Mouse (Mus musculus) layer of hippocampus, adult 11-12 months (tissue): ENCODE results near the gene Tdrkh.

Experiments used
- DNase-seq: peaks from one replicate; pipeline ENCODE4 v3.0.0; 2022; ENCODE audit warnings: low spot score

The Tdrkh gene

GRCm38 (mm10) chr3:94413031-94413679 is at the start of gene Tdrkh:
Gene Tdrkh, plus strand, starts transcription at chr3:94413273.
- DNase-seq: peak; percentile 98

DNA sequence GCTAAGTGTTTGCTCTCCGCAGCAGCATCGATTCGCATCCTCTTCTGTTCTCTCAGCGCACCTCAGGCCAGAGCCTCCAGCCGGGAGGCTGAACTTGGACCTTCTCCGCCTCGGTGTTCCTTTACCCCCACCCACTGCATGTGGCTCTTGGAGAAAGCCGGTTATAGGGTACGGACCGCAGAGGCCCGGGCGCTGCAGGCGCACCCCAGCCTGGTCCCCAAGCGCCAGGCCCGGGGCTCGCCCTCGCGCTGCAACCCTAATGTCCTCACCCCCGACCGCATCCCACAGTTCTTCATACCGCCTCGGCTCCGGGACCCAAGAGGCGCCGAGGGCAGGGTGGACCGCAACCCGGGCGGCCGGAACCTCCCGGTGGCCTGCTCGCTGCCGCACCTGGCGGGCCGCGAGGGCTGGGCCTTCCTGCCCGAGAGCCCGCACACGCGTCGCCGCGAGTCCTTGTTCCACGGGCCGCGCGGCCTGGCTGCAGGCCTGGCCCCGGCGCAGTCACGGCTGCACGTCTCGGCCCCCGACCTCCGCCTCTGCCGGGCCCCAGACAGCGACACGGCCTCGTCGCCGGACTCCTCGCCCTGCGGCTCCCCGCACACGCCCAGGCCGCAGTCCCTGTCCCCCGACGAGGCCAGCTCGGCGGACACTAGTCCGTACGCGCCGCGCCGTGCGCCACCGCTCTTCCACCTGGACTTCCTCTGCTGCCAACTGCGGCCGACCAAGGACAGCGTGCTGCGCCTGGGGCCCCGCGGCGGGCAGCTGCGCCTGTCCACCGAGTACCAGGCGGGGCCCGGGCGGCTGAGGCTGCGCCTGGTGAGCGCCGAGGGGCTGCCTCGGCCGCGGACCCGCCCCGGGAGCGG is 49.6 kb upstream of the Tdrkh start:
- DNase-seq: no peak

GRCm38 (mm10) chr3:94364154-94364526 is 48.9 kb upstream of the Tdrkh start:
- no peak for DNase-seq

DNA sequence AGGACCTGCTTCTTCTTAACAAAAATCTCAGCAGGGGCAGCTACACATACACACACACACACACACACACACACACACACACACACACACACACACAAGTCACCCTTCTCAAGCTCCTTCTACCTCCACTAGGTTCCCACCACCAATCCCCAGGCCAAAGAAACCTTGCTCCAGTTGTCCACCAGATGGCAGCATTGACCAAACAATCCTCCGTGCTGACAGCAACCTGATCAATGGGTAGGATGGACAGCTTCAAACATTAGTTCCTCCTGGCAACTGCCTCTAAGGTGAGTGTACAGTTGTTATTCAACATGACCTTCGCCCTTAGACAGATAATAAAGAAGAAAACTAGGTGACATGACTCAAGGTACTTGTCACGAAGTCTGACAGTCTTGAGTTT is 46.3 kb upstream of the Tdrkh start:
- peak; percentile 82 for DNase-seq

DNA sequence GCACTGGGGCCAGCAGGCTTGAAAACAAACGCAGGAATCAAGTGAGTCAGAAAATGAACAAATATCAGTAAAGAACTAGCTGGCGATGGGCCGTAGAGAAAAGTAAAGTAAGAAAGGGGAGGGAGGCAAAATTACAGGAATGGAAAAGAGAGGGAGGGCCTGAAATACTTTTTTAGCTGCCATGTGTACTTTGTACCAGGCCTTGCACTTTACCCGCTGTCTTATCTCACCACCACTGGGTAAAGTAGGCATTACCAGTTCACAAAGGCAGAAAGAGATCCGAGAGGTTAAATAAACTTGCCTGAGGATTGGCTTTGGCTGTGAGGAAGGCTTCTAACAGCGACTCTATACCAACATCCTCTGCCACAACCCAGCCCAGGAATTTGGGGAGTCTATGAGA is 45.6 kb upstream of the Tdrkh start:
- DNase-seq: no peak

- DNase-seq: no peak
Measured at GRCm38 (mm10) chr3:94368631-94369030, 44.4 kb upstream of the Tdrkh start.

DNA sequence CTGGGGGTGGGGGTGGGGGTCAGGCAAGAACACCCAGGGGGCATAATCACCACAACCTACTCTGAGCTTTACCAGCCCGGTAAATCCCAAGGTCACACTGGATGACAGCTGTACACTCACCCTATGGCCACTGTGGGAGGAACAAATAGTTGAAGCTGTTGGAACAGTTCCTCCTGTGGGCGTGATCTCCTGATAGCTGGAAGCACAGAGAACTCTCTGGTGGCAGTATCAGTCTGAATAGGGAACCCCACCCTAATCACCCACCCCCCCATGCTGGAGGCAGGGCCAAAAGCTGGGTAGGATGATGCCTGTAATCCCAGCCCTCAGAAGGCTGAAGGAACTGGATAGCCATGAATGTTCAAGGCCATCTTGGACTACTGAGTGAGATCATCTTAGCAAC is 43.4 kb upstream of the Tdrkh start:
- no peak for DNase-seq

DNA sequence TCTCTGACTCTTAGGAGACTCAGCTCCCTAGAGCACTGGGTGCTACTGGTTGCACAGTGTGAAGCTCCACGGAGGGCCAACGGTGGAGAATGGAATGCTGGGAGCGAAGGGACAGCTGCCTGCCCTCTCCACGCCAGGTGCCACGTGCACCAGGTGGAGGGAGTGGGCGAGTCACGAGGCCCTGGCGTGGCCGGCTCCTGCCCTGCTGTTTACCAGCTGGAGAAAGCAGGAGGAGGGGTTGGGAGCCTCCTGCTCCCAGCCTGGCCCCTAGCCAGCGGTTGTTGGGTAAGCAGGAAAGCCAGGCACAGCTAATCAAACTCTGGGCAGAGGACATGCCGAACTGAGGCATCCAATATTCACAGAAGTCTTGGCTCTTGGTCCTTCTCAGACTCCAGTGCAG is 41.4 kb upstream of the Tdrkh start:
- DNase-seq: peak; percentile 49

GRCm38 (mm10) chr3:94372038-94372437 is 41.0 kb upstream of the Tdrkh start:
- no peak for DNase-seq

- no peak for DNase-seq
Measured at GRCm38 (mm10) chr3:94372641-94373040, 40.4 kb upstream of the Tdrkh start, which contains the start of gene Rorc. Gene Rorc, plus strand, starts transcription at chr3:94372794.

- no peak for DNase-seq
Measured at GRCm38 (mm10) chr3:94373090-94373489, 40.0 kb upstream of the Tdrkh start.

GRCm38 (mm10) chr3:94373597-94374011 is 39.5 kb upstream of the Tdrkh start:
- no peak for DNase-seq

DNA sequence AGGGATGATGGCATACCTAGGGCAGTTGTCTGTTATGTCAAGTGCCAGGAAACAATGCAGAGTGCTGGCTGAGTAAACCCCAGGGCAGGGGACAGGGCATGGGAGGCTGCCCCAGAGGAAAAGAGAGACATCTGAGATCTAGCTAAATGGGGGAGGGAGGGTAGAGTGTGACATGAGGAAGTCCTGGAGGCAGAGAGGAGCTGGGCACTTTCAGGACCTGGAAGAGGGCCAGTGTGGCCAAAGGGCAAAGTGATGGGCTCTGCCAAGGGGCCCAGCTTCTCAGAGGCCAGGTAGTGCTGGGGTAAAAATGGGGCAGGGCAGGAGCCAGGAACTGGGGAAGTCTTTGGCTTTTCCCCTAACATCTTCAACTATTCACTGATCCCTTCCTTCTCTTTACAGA is 38.4 kb upstream of the Tdrkh start:
- DNase-seq: no peak

GRCm38 (mm10) chr3:94375146-94375545 is 37.9 kb upstream of the Tdrkh start:
- no peak for DNase-seq

DNA sequence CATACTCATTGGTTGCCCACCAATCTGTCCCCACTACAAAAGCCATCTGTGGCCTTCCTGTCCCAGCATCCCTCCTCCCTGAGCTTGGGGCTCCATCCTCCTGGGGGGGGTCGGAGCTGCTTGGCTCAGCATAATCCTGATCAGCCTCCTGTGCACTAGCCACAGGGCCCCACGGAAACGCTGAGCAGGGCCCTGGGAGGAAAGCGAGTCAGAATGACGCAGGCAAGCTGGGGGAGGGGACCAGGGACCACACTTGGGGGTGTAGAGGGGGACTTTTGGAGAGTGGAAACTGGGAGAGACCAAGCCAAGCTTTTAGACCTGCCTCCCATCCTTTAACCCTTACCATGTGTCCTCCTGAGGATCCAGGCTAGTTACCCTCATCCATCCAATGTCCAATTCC is 37.2 kb upstream of the Tdrkh start:
- no peak for DNase-seq

DNA sequence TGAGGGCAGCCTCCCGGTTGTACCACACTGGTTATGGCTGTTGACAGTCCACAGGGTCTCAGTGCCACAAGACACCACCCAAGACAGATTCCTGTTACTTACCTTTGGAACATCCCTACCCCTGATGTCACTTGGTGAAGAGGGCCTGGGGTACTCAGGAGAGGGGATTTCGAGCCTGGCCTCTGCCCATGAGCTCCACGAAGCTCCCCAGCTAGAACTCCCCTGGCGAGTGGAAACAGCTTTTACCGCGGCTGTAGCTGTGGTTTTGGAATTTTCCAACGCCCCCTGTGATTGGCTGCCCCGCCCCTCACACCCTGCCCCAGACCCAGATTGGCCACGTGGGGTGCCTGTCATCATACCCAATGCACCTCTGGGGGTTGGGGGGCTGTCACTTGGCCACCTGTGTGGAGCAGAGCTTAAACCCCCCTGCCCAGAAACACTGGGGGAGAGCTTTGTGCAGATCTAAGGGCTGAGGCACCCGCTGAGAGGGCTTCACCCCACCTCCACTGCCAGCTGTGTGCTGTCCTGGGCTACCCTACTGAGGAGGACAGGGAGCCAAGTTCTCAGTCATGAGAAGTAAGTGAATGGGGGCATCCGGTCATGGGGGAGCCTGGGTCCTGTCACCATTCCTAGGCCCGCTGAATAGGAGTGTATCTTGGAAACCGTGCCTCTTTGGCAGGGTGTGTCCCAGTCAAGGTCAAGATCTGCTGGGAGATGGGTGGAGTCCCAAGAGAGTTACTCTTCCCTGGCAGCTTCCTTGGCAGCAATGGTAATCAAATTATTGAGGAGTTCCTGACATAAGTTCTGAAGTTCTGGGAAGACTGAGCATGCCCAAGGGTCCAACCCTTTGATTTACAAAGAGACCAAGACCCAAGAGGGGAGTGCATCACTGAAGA is 35.8 kb upstream of the Tdrkh start:
- no peak for DNase-seq

DNA sequence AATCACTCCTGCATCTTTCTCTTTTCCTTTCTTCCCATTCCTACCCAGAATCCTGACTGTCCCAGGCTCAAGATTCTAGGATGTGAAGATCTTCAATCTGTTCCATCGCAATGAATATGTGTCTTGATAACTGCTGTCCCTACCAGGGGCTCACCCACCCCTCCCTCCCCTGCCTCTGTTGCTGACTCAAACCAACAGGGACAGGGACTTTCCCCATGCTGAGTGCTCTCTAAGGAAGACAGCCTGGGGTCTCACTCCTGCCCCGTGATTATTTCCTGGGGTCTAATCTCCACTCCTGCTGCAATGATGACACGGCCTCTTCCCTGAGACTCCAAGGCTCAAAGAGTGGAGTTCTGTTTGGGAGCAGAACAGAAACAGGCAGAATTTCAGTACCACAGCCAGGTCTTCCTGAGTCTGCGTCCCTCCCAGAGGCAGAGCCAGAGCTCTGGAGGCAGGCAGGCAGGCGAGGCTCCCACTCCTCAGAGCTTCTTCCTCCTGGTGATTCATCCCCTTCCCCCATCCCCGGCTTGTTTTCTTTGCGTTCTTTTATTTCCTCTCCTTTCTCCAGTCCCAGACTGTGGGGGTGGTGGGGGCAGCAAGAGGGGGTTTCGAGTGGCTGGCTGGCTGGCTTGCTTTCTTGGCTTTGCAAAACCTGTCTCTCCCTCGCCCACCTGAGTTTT is 33.1 kb upstream of the Tdrkh start:
- DNase-seq: no peak

DNA sequence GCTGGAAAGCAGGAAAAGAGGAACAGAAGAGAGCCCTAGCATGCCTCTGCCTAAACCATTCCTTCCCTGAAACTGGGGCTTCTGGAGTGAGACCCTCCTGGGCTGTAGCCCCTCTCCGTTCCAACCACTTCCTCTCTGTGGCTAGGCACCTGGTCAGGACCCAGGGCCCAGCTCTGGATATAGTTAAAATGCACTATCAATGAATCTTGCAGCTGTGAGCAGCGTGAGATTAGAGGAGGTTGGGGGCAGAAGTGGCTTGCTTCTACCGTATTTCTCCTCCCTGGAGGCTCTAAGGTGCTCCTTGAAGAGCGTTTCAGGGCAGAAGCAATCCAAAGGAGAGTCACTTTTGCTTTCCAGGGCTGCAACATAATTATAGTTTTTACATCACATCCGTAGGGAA is 30.8 kb upstream of the Tdrkh start:
- no peak for DNase-seq

DNA sequence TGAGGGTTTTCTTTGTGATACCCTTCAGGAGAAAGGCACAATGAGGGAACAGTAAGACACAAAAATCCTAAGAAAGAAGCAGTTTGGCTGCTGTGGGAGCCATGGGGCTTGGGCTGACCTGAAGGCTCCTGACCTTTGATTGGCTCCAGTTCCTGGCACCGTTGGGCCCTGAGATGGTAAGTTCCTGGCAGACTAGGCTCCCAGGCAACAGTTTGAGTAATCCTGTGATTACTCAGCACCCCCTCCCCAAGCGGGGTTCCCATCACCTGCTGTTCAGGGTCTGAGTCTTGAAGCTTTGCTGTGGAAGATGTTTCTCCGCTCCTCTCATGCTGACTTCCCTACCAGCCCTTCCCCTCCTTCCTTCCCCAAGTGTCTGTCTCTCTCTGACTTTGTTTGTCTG is 29.6 kb upstream of the Tdrkh start:
- DNase-seq: no peak

- DNase-seq: no peak
Measured at GRCm38 (mm10) chr3:94386671-94387070, 26.4 kb upstream of the Tdrkh start.

DNA sequence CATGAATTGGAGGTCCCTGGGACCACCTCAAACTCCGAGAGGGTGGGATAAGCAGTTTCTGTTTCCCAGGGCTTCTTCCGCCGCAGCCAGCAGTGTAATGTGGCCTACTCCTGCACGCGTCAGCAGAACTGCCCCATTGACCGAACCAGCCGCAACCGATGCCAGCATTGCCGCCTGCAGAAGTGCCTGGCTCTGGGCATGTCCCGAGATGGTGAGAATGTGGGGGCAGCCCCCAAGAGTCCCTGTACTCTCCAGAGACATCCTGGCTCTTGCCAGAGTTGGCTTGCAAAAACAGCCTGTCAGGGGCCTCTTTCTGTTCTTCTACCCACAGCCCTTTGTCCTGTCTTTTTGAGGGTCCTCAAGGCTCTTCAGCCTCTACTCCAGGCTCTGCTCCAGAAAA is 25.7 kb upstream of the Tdrkh start:
- DNase-seq: no peak

- no peak for DNase-seq
Measured at GRCm38 (mm10) chr3:94388047-94388446, 25.0 kb upstream of the Tdrkh start.
